Mouse (Mus musculus): Measurements from ENCODE around the gene Top3a.

Top3a gene

DNA sequence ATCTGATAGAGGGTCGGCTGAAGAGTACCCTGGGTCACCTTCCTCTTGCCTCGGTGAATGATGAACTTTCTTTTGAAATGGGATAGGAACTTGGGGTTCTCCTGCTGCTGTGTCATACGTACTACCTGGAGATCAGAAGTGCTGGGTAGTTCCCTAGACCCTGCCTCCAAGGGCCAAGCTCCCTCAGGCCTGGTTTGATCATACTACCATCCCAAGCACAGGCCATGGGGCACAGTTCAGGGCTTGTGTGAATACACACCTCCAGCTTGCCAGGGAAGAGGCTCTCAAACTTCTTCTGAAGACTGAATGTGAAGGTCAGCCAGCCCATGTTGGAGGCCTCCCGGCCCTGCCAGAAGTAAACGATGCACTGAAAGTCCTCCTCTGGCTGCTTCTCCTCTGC lies 61.3 kb downstream of the Top3a start:
- in situ Hi-C loops (cut with MboI; ENCODE audit: low sequenced_read_pairs), result no loop called here

DNA sequence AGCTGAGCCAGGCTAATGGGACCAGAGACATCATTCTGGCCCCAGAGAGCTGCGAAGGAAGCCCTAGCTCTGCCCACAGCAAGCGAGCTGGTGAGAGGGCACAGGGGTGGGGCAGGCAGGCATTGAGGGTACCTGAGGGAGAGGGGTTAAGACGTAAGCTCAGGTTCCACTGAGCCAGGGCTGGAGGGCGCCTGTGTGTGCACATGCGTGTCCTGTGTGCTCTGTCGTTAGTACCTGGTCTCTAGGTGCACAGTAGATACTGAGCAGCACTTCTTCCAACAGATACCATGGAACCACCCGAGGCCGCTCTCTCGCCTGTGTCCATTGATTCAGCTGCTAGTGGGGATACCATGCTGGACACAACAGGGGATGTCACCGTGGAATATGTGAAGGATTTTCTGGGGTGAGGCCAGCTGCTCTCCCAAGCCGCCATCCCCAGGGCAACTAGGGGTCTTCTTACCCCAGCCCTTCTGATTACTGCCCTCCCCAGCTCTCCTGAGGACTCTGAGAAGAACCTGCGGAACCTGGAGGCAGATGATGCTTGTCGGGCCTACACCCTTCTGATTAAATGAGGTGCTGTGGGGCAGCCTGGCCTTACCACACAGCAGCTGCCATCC lies 64.4 kb downstream of the Top3a start:
- in situ Hi-C loops (cut with MboI; ENCODE audit: low sequenced_read_pairs), result no loop called here

DNA sequence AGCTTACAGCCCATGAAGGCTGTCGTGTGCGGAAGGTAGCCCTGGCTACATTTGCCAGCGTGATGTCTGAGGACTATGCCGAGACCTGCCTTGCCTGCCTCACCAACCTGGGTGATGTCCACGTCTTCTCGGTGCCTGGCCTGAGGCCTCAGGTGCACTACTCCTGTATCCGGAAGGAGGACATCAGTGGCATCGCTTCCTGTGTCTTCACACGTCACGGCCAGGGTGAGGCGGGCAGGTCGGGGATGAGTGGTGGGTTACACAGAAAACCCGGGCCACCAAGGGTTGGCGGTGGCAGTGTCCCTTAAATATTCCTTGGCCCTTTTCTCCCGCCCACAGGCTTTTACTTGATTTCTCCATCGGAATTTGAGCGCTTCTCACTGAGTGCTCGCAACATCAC lies 65.1 kb downstream of the Top3a start:
- in situ Hi-C loops (cut with MboI; ENCODE audit: low sequenced_read_pairs), result no loop called here

DNA sequence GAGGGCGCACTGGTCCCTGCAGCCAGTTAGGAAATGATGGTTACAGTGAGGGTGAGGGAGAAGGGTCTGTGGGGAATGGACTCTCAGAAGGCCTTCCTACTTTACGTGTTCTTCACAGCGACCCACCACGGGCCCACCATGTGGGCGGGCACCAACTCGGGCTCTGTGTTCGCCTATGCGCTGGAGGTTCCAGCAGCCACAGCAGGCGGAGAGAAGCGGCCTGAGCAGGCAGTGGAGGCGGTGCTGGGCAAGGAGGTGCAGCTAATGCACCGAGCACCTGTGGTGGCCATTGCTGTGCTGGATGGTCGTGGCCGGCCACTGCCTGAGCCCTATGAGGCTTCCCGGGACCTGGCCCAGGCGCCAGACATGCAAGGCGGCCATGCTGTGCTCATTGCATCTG lies 65.9 kb downstream of the Top3a start:
- in situ Hi-C loops (cut with MboI; ENCODE audit: low sequenced_read_pairs), result no loop called here

DNA sequence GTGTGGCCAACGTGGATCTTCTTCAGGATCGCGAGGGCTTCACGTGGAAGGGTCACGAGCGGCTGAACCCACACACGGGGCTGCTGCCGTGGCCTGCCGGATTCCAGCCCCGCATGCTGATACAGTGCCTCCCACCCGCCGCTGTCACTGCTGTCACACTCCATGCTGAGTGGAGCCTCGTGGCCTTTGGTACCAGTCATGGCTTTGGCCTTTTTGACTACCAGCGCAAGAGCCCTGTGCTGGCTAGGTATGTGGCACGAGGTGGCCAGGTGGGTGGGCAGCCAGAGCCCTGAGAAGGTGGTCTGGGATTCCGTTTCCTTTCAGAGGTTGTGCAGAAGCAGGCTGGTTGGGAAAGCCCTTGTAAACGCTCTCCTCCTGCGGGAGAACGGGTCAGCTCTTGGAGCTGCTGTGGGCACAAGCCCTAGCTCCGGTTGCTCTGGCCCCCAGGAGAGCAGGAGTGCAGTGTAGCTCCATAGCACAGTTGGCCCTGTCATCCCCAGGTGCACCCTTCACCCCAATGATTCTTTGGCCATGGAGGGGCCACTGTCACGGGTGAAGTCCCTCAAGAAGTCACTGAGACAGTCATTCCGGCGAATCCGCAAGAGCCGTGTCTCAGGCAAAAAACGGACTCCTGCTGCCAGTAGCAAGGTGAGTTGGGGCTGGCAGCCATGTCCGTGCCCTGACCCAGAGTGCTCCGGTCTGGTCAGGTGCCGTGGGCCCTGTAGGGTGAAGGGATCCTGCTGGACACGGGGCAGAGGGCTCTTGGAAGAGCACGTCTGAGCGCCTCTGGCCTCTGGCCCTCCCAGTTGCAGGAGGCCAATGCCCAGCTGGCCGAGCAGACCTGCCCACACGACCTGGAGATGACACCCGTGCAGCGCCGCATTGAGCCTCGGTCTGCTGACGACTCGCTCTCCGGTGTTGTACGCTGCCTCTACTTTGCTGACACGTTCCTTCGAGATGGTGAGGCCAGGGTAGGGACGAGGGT lies 67.4 kb downstream of the Top3a start:
- in situ Hi-C loops (cut with MboI; ENCODE audit: low sequenced_read_pairs), result no loop called here

DNA sequence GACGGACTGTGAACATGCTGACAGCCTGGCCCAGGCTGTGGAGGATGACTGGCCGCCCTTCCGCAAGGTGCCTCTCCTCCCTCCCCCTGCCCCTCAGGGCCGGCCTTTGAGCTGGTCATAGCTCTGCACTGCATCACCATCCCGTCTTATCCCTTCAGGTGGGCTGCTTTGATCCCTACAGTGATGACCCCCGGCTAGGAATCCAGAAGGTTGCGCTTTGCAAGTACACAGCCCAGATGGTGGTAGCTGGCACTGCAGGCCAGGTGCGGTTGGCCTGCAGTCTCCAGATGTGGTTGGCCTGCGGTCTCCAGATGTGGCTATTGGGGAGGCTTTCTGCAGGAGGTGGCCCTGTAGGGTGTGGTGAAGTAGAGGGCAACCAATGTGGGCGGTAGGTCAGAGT lies 68.5 kb downstream of the Top3a start:
- in situ Hi-C loops (cut with MboI; ENCODE audit: low sequenced_read_pairs), result no loop called here

DNA sequence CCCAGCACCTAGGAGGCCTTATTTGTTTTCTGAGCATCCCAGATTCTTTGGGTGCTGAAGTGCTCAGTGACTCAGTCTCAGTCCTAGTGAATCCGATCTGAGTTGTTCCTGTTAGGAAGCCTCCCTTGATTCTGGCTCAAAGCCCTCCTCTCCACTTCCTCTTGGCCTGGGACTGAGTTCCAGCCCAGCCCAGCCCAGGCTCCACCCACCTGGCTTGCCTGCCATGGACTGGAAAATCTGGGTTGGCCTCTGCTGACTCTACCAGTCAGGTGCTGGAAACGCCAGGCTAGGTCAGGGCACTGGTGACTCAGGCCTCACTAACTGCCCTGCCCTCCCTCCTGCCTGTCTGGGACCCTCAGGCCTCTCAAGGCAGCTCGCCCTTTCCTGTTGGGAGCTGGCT lies 69.5 kb downstream of the Top3a start:
- in situ Hi-C loops (cut with MboI; ENCODE audit: low sequenced_read_pairs), result no loop called here

DNA sequence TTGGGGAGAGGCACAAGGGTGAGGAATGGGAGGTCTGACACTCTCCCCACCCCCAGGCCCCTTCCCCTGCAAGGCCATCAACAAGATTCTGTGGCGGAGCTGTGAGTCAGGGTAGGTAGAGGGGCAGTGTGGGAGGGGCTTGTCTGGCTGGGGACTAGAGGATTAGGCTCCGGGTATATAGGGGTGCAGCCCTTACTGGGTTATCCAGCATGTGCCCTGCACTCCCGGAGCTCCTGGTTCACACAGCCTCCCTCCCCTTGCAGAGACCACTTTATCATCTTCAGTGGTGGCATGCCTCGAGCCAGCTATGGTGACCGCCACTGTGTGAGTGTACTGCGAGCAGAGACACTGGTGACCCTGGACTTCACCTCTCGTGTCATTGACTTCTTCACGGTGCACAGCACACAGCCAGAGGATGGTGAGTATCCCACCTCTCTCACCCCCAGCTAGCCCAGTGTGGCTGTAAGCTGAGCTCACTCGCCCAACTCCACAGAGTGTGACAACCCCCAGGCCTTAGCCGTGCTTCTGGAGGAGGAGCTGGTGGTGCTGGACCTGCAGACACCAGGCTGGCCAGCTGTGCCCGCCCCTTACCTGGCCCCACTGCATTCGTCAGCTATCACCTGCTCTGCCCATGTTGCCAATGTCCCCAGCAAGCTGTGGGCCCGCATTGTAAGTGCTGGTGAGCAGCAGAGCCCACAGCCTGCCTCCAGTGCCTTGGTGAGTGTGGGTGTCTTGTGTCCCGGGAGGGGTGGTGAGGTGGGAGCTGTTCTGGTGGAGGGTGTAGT lies 70.3 kb downstream of the Top3a start:
- in situ Hi-C loops (cut with MboI; ENCODE audit: low sequenced_read_pairs), result no loop called here

DNA sequence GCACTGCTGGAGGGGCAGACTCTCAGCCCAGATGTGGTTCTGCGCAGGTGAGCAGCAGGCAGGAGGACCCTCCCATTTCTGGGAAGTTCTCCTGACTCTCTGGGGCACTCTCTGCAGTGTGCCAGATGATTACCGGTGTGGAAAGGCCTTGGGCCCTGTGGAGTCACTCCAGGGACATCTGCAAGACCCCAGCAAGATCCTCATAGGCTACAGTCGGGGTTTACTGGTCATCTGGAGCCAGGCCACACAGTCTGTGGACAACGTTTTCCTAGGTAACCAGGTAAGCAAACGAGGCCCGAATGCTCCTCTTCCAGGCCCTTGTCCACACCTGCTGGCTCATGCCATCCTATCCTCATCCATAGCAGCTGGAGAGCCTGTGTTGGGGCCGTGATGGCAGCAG lies 71.1 kb downstream of the Top3a start:
- in situ Hi-C loops (cut with MboI; ENCODE audit: low sequenced_read_pairs), result no loop called here

- in situ Hi-C loops (cut with MboI; ENCODE audit: low sequenced_read_pairs), result no loop called here
These were observed 71.9 kb downstream of the Top3a start for GRCm38 (mm10) chr11:60705255-60705654.

- in situ Hi-C loops (cut with MboI; ENCODE audit: low sequenced_read_pairs), result no loop called here
These were observed 72.9 kb downstream of the Top3a start for GRCm38 (mm10) chr11:60704023-60704880.

GRCm38 (mm10) chr11:60703131-60703530 lies 74.0 kb downstream of the Top3a start:
- in situ Hi-C loops (cut with MboI; ENCODE audit: low sequenced_read_pairs), result no loop called here

DNA sequence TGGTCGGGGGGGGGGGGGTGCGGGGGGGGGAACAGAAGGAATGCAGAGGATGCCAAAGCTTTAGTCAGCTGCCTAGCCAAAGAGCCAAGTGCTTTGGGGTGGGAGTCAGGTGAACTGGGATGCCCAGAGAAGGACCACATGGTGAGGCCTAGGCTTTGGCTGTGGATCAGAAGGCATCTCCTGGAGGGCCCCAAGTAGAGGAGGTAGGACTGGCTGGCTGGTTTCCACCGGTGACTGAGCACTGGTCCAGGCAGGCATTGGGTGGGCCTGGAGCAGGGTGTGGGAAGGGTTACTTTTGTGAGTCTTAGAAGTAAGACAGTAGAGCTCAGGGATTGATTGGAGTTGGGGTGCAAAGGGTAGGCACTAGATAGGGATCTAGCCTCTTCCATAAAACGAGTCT lies 75.6 kb downstream of the Top3a start:
- in situ Hi-C loops (cut with MboI; ENCODE audit: low sequenced_read_pairs), result no loop called here

DNA sequence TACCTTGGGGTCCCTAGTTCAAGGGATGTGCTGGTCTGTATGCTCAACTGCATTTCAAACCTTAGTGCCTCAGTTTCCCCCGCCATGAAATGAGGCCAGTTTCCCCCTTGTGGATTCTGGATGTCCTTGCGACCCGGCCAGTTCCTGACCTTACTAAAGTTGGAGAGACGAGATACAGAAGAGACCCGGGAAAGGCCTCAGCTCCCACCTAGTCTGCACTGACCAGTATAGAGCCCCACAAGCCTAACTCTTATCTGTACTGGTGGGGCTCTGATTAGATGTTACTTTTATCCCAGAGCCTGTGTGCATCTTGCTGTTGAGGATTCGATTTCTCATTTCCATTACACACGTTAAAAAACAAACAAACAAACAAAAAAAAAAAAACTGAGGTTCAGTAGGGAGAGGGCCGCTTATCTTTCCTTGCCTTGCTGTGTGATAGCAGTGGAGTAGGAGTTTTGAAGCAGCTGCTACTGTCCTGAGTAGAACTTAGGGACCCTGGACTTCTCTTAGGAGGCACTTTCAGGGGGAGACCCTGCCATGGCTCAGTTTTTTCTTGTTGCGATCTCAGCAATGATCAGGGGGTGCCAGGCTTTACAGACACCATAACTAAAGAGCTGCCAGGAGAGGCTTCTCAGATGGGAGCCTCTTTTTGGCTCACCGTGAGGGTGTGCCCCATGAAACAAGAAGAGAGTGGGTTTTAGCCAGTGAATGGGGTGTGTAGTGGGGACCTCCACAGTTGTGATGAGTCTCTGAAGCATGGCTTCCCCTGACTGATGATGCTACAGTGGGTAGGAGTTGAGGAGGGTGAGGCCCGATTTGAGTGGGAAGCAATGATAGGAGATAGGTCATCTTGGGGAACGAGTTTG lies 76.6 kb downstream of the Top3a start:
- in situ Hi-C loops (cut with MboI; ENCODE audit: low sequenced_read_pairs), result no loop called here

DNA sequence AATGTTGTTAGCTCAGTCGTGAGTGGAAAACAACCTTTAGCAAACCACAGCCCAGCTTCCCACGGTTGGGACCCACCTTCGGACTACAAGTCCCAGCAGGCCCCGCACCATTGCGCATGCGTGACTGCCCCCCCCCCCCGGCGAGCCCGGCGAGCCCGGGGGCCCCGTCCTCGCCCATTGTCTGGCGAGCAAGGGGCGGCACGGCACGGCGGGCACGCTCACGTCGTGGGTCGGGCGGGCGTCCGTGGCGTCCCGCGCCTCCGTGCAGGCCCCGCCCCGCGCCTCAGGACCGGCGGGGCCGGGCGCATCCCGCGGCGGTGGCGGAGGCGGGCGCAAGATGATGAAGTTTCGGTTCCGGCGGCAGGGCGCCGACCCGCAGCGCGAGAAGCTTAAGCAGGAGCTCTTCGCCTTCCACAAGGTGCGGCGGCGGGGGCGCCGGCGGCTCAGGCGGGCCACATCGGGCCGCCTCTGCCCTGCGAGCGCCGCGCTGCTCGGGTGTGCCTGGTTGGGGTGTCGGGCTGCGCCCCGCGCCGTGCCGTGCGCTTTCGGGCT lies 77.6 kb downstream of the Top3a start, which contains the start of gene Llgl1:
Llgl1 (plus strand) TSS at position 200 of the 552 bp plus-strand sequence.
- in situ Hi-C loops (cut with MboI; ENCODE audit: low sequenced_read_pairs), result no loop called here

GRCm38 (mm10) chr11:60698806-60699523 lies 78.2 kb downstream of the Top3a start:
- in situ Hi-C loops (cut with MboI; ENCODE audit: low sequenced_read_pairs), result no loop called here

- in situ Hi-C loops (cut with MboI; ENCODE audit: low sequenced_read_pairs), result no loop called here
These were observed 79.6 kb downstream of the Top3a start for GRCm38 (mm10) chr11:60697561-60697960.

DNA sequence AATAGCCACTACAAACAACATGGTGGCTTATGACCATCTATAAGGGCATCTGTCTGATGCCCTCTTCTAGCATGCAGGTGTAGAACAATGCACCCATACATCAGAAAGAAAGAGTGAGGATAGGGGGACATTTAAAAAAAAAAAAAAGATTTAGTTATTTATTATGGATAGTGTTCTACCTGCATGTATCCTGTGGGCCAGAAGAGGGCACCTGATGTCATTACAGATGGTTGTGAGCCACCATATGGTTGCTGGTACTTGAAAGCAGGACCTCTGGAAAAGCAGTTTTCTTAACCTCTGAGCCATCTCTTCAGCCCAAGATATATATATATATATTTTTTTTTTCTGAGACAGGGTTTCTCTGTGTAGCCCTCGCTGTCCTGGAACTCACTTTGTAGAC lies 81.0 kb downstream of the Top3a start:
- in situ Hi-C loops (cut with MboI; ENCODE audit: low sequenced_read_pairs), result no loop called here

Data from CH12F3 (cell line).